Comparison of ENCODE assay signal across 13 mouse cellular contexts in genomic region chr14:51095736-51096524, GRCm38 (mm10). TPM values are rescaled to one million over a fixed set of nuclear protein-coding genes. Genes with fewer than 3 reads are reported as not detected.
DNase-seq lines count a peak whose midpoint lies in the region; ATAC-seq lines count a peak whose summit lies in the region.
"Had no signal": no experiment of that assay in that cellular context is flagged by ENCODE, and none has a peak within 500 bp of the region (broad histone marks: within the 10 kb centered on the region; RNA-seq: fewer than 3 reads in every experiment).

No protein-coding gene starts in this region.

- no peak overlapping the region for H3K9ac ChIP-seq in intestine, embryonic 14.5 days (ENCODE audit: low read length)
- H3K9ac ChIP-seq in liver, embryonic 16.5 days (ENCODE audit: low read depth, low read length) = no peak overlapping the region
- no peak overlapping the region for H3K9ac ChIP-seq in midbrain, embryonic 13.5 days (replicated peaks)
- H3K9ac ChIP-seq: heart, embryonic 13.5 days had no signal

- ATAC-seq in intestine, embryonic 14.5 days (replicated peaks; ENCODE audit: low FRiP score, low TSS enrichment, low read depth) = peak; percentile 83
- ATAC-seq in liver, embryonic 16.5 days (ENCODE audit: low read depth) = peak; percentile 65
- ATAC-seq in midbrain, embryonic 13.5 days = no peak

- H3K27ac ChIP-seq in intestine, embryonic 14.5 days (ENCODE audit: low read depth) = peak overlapping the region; percentile 61
- no peak overlapping the region for H3K27ac ChIP-seq in liver, embryonic 16.5 days (ENCODE audit: low read length)
- H3K27ac ChIP-seq in midbrain, embryonic 13.5 days = no peak overlapping the region
- H3K27ac ChIP-seq: embryonic facial prominence, embryonic 10.5 days; heart, embryonic 13.5 days; limb, embryonic 10.5 days had no signal

- no peaks in the 10 kb centered on the region for H3K9me3 ChIP-seq in intestine, embryonic 14.5 days (ENCODE audit: control insufficient read depth, low read length)
- H3K9me3 ChIP-seq in liver, embryonic 16.5 days (replicated peaks; ENCODE audit: control insufficient read depth, low read length) = no peaks in the 10 kb centered on the region
- H3K9me3 ChIP-seq in megakaryocyte, embryonic 14.5 days = no peaks in the 10 kb centered on the region
- no peaks in the 10 kb centered on the region for H3K9me3 ChIP-seq in midbrain, embryonic 13.5 days
- H3K9me3 ChIP-seq: embryonic facial prominence, embryonic 10.5 days; heart, embryonic 13.5 days; limb, embryonic 10.5 days had no signal

- peaks cover 2% of the 10 kb centered on the region; the same call in 1 of the 2 replicates for H3K4me1 ChIP-seq in intestine, embryonic 14.5 days (replicated peaks; ENCODE audit: control insufficient read depth, insufficient read depth, low read length)
- H3K4me1 ChIP-seq in liver, embryonic 16.5 days (ENCODE audit: control insufficient read depth, low read depth, low read length) = peaks cover 17% of the 10 kb centered on the region
- H3K4me1 ChIP-seq in megakaryocyte, embryonic 14.5 days = peaks cover 34% of the 10 kb centered on the region
- 0 out of 2 replicates have a peak, but pooled peaks cover 3% of the 10 kb centered on the region for H3K4me1 ChIP-seq in midbrain, embryonic 13.5 days (replicated peaks)
- H3K4me1 ChIP-seq: limb, embryonic 10.5 days had no signal

- DNase-seq in intestine, embryonic 14.5 days (ENCODE audit: low spot score) = no peak
- DNase-seq in kidney, adult 9 months = peak; percentile 66
- DNase-seq in frontal cortex, adult 2 months (ENCODE audit: extremely low spot score in 1 of 2, low spot score in 1 of 2) = no peak
- no peak for DNase-seq in spleen, postnatal 10 days (ENCODE audit: low spot score in 2 of 2)
- no peak for DNase-seq in spleen, postnatal 4 days (ENCODE audit: low spot score in 2 of 2)
- DNase-seq: thymus, postnatal 25 days had no signal

- H3K4me2 ChIP-seq in intestine, embryonic 14.5 days (ENCODE audit: low read length) = peak overlapping the region; percentile 37
- H3K4me2 ChIP-seq in liver, embryonic 16.5 days (ENCODE audit: low read depth, low read length) = no peak overlapping the region
- H3K4me2 ChIP-seq in midbrain, embryonic 13.5 days (replicated peaks) = no peak overlapping the region
- H3K4me2 ChIP-seq: heart, embryonic 13.5 days had no signal

- H3K27me3 ChIP-seq in intestine, embryonic 14.5 days (replicated peaks; ENCODE audit: control insufficient read depth, insufficient read depth, low read length) = no peaks in the 10 kb centered on the region
- H3K27me3 ChIP-seq in liver, embryonic 16.5 days (ENCODE audit: control insufficient read depth, insufficient read depth, low read depth, low read length) = no peaks in the 10 kb centered on the region
- H3K27me3 ChIP-seq in megakaryocyte, embryonic 14.5 days (replicated peaks) = no peaks in the 10 kb centered on the region
- no peaks in the 10 kb centered on the region for H3K27me3 ChIP-seq in midbrain, embryonic 13.5 days
- H3K27me3 ChIP-seq: heart, embryonic 13.5 days had no signal

- no peaks in the 10 kb centered on the region for H3K36me3 ChIP-seq in intestine, embryonic 14.5 days (ENCODE audit: control insufficient read depth, insufficient read depth, low read length)
- H3K36me3 ChIP-seq in liver, embryonic 16.5 days (ENCODE audit: control insufficient read depth, insufficient read depth) = no peaks in the 10 kb centered on the region
- H3K36me3 ChIP-seq in megakaryocyte, embryonic 14.5 days (replicated peaks; ENCODE audit: low read length) = no peaks in the 10 kb centered on the region
- H3K36me3 ChIP-seq in midbrain, embryonic 13.5 days = no peaks in the 10 kb centered on the region
- H3K36me3 ChIP-seq: embryonic facial prominence, embryonic 10.5 days; heart, embryonic 13.5 days; limb, embryonic 10.5 days had no signal

- WGBS in intestine, embryonic 14.5 days = 34% methylated on average over 9 of the region's 9 CpGs
- WGBS in liver, embryonic 16.5 days (ENCODE audit: insufficient replicate concordance) = 38% methylated on average over 9 of the region's 9 CpGs
- WGBS in midbrain, embryonic 13.5 days = 80% methylated on average over 9 of the region's 9 CpGs

- peak overlapping the region; percentile 22 for H3K4me3 ChIP-seq in intestine, embryonic 14.5 days (ENCODE audit: low read depth, low read length)
- no peak overlapping the region for H3K4me3 ChIP-seq in liver, embryonic 16.5 days (ENCODE audit: low read depth, low read length)
- H3K4me3 ChIP-seq in megakaryocyte, embryonic 14.5 days (replicated peaks) = peak overlapping the region; percentile 64
- no peak overlapping the region for H3K4me3 ChIP-seq in midbrain, embryonic 13.5 days (replicated peaks)
- H3K4me3 ChIP-seq: embryonic facial prominence, embryonic 10.5 days; heart, embryonic 13.5 days; limb, embryonic 10.5 days had no signal

RNA-seq across cellular contexts. Expression of gene Ang, which starts 5.0 kb away (rescaled TPM):
- 34.0 and 38.6 TPM in 2 replicates for polyA plus RNA-seq in intestine, embryonic 14.5 days (2014; fragmentation: Nextera tagmentation; extraction: Ambion mirVana)
- 6.7 and 8.4 TPM in 2 replicates for polyA plus RNA-seq in liver, embryonic 16.5 days (2015; fragmentation: Nextera tagmentation; extraction: Ambion mirVana)
- not detected in 2 replicates for polyA plus RNA-seq in megakaryocyte, embryonic 14.5 days (2012; ENCODE audit: insufficient read depth, low replicate concordance)
- 2.2 and 2.6 TPM in 2 replicates for polyA plus RNA-seq in midbrain, embryonic 13.5 days (2015; fragmentation: Nextera tagmentation; extraction: Ambion mirVana)
- polyA plus RNA-seq in frontal cortex, adult 2 months (2012; rRNA removed) = 4.2 and 6.9 TPM in 2 replicates

RNA-seq across cellular contexts. Expression of gene Rnase4, which starts 5.1 kb away (rescaled TPM):
- 142 and 151 TPM in 2 replicates for polyA plus RNA-seq in intestine, embryonic 14.5 days (2014; fragmentation: Nextera tagmentation; extraction: Ambion mirVana)
- 19.7 and 23.1 TPM in 2 replicates for polyA plus RNA-seq in liver, embryonic 16.5 days (2015; fragmentation: Nextera tagmentation; extraction: Ambion mirVana)
- 1.6 TPM in 1 of 2 replicates, not detected in the other for polyA plus RNA-seq in megakaryocyte, embryonic 14.5 days (2012; ENCODE audit: insufficient read depth, low replicate concordance)
- polyA plus RNA-seq in midbrain, embryonic 13.5 days (2015; fragmentation: Nextera tagmentation; extraction: Ambion mirVana) = 7.4 and 10.6 TPM in 2 replicates
- polyA plus RNA-seq in frontal cortex, adult 2 months (2012; rRNA removed) = 20.3 and 27.1 TPM in 2 replicates

RNA-seq across cellular contexts. Expression of gene Eddm3b, which starts 18.3 kb away (rescaled TPM):
- 0.12 TPM in 1 of 2 replicates, not detected in the other for polyA plus RNA-seq in intestine, embryonic 14.5 days (2014; fragmentation: Nextera tagmentation; extraction: Ambion mirVana)
- not detected in 2 replicates for polyA plus RNA-seq in liver, embryonic 16.5 days (2015; fragmentation: Nextera tagmentation; extraction: Ambion mirVana)
- not detected in 2 replicates for polyA plus RNA-seq in megakaryocyte, embryonic 14.5 days (2012; ENCODE audit: insufficient read depth, low replicate concordance)
- not detected in 2 replicates for polyA plus RNA-seq in midbrain, embryonic 13.5 days (2015; fragmentation: Nextera tagmentation; extraction: Ambion mirVana)
- polyA plus RNA-seq in frontal cortex, adult 2 months (2012; rRNA removed) = not detected in 2 replicates
- polyA plus RNA-seq: heart, embryonic 13.5 days; large intestine, adult 2 months; limb, embryonic 10.5 days had no signal

RNA-seq across cellular contexts. Expression of gene Olfr750, which starts 21.7 kb away (rescaled TPM):
- polyA plus RNA-seq in intestine, embryonic 14.5 days (2014; fragmentation: Nextera tagmentation; extraction: Ambion mirVana) = not detected in 2 replicates
- not detected in 2 replicates for polyA plus RNA-seq in liver, embryonic 16.5 days (2015; fragmentation: Nextera tagmentation; extraction: Ambion mirVana)
- not detected in 2 replicates for polyA plus RNA-seq in megakaryocyte, embryonic 14.5 days (2012; ENCODE audit: insufficient read depth, low replicate concordance)
- 0.03 TPM in 1 of 2 replicates, not detected in the other for polyA plus RNA-seq in midbrain, embryonic 13.5 days (2015; fragmentation: Nextera tagmentation; extraction: Ambion mirVana)
- polyA plus RNA-seq in frontal cortex, adult 2 months (2012; rRNA removed) = not detected in 2 replicates
- polyA plus RNA-seq: embryonic facial prominence, embryonic 10.5 days; heart, embryonic 13.5 days; large intestine, adult 2 months; limb, embryonic 10.5 days had no signal

RNA-seq across cellular contexts. Expression of gene Rnase6, which starts 27.8 kb away (rescaled TPM):
- polyA plus RNA-seq in intestine, embryonic 14.5 days (2014; fragmentation: Nextera tagmentation; extraction: Ambion mirVana) = 0.91 and 2.1 TPM in 2 replicates
- polyA plus RNA-seq in liver, embryonic 16.5 days (2015; fragmentation: Nextera tagmentation; extraction: Ambion mirVana) = 2.7 and 3.2 TPM in 2 replicates
- polyA plus RNA-seq in megakaryocyte, embryonic 14.5 days (2012; ENCODE audit: insufficient read depth, low replicate concordance) = 0.23 TPM in 1 of 2 replicates, not detected in the other
- polyA plus RNA-seq in midbrain, embryonic 13.5 days (2015; fragmentation: Nextera tagmentation; extraction: Ambion mirVana) = 0.30 and 0.41 TPM in 2 replicates
- 0.38 and 0.56 TPM in 2 replicates for polyA plus RNA-seq in frontal cortex, adult 2 months (2012; rRNA removed)
- polyA plus RNA-seq: embryonic facial prominence, embryonic 10.5 days; limb, embryonic 10.5 days had no signal

Comparison
In these comparisons a context has a peak if more than half of its experiments do, and no peak if none do; other contexts are left out.
1. H3K4me3 ChIP-seq: peak in intestine, embryonic 14.5 days (single experiment) and megakaryocyte, embryonic 14.5 days (single experiment); none in liver, embryonic 16.5 days (single experiment) and midbrain, embryonic 13.5 days (single experiment).